Mouse (Mus musculus) testis, adult 2 months (tissue): Measurements from ENCODE around the gene Slc24a3. TPM values are rescaled to one million over a fixed set of nuclear protein-coding genes. Genes with fewer than 3 reads are reported as not detected.

Experiments
- H3K27ac ChIP-seq: fragments of 200-500 bp; 2 replicates; pipeline ENCODE4 v1.5.1; 2012; ENCODE audit warnings: low read depth, low read length; ENCODE audit not compliant: control insufficient read depth, insufficient read depth
- H3K27me3 ChIP-seq: fragments of 200-500 bp; 2 replicates; pipeline ENCODE4 v1.6.1; 2012; ENCODE audit warnings: mild to moderate bottlenecking, low read length, moderate library complexity; ENCODE audit not compliant: control insufficient read depth, insufficient read depth
- H3K36me3 ChIP-seq: fragments of 200-500 bp; 2 replicates; pipeline ENCODE4 v1.6.1; 2012; ENCODE audit warnings: mild to moderate bottlenecking, low read length; ENCODE audit not compliant: control insufficient read depth, insufficient read depth
- H3K4me1 ChIP-seq: fragments of 200-500 bp; 2 replicates; pipeline ENCODE4 v1.6.1; 2012; ENCODE audit warnings: low read length; ENCODE audit not compliant: control insufficient read depth, insufficient read depth
- H3K4me3 ChIP-seq: fragments of 200-500 bp; 2 replicates; pipeline ENCODE4 v1.5.1; 2012; ENCODE audit warnings: low read depth, mild to moderate bottlenecking, low read length, moderate library complexity, mixed read lengths; ENCODE audit not compliant: control insufficient read depth
- CTCF ChIP-seq: fragments of 200-500 bp; IDR thresholded peaks from 2 replicates; pipeline ENCODE4 v1.5.1; 2012; ENCODE audit warnings: low read depth, mild to moderate bottlenecking, inconsistent platforms, low read length, moderate library complexity; ENCODE audit not compliant: control insufficient read depth, insufficient read depth, insufficient replicate concordance
- POLR2A ChIP-seq: fragments of 200-500 bp; IDR thresholded peaks from 2 replicates; pipeline ENCODE4 v1.6.1; 2012; ENCODE audit warnings: low read depth, mild to moderate bottlenecking, inconsistent platforms, low read length, moderate library complexity; ENCODE audit not compliant: control insufficient read depth
- polyA plus RNA-seq: library from polyadenylated mRNA; depleted of rRNA; stranded (reverse); fragments of >200 nt; gene quantifications from 2 replicates; pipeline ENCODE4 v1.2.3, GENCODE M21; 2012

Gene Slc24a3
- polyA plus RNA-seq, 1 experiment: 9.3 TPM

- Histone ChIP-seq H3K27ac (no peak overlapping the region; the same call in none of the 2 replicates), H3K4me1 (peaks cover 8% of the 10 kb centered on the region), H3K36me3 (no peaks in the 10 kb centered on the region), H3K27me3 (no peaks in the 10 kb centered on the region), H3K4me3 (peak overlapping the region; percentile 67)
- TF ChIP-seq CTCF: no peak
- TF ChIP-seq POLR2A: no peak
Measured at GRCm38 (mm10) chr2:145675756-145676543, 508.4 kb downstream of the Slc24a3 start.

DNA sequence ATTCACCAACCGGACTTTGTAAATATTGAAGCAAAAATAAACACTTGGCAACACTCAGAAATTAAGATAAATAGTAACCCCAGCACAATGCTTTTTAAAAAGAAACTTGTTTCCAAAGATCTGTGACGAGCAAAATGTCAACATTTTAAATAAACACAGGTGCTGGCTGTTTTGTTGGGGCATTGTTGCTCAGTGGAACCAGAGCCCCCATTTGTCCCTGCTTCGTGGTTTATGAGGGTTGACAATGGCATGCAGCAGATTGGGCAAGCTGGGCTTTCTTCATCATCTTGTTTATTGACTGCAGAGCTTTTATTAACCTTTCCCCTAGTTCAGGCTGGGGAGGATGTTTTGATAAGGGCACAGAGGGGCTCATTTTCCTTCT, 509.0 kb downstream of the Slc24a3 start:
- no peak for TF ChIP-seq POLR2A
- TF ChIP-seq CTCF: no peak
- peaks cover 8% of the 10 kb centered on the region for H3K4me1 ChIP-seq
- H3K36me3 ChIP-seq: no peaks in the 10 kb centered on the region
- H3K4me3 ChIP-seq: no peak overlapping the region
- no peak overlapping the region for H3K27ac ChIP-seq
- H3K27me3 ChIP-seq: no peaks in the 10 kb centered on the region

DNA sequence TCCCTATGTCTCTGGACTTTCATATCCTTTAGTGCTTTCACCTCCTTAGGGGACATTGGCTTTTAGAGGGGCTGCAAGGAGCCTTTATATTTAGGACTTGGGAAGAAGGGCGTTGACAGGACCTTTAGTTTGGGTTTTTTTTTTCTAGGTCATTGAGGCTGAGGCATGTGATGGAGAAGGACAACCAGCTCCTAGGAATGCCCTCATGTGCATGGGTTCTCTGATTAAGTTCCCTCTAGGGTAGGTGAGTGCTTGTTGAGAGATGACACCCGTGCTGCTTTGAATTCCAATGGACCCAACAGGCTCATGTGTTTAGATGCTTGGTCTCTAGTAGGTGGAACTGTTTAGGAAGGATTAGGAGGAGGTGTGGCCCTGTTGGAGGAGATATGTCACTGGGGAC, 509.4 kb downstream of the Slc24a3 start:
- no peak overlapping the region for H3K4me3 ChIP-seq
- peaks cover 8% of the 10 kb centered on the region for H3K4me1 ChIP-seq
- no peak for TF ChIP-seq CTCF
- no peaks in the 10 kb centered on the region for H3K36me3 ChIP-seq
- no peak overlapping the region for H3K27ac ChIP-seq
- no peaks in the 10 kb centered on the region for H3K27me3 ChIP-seq

- Histone ChIP-seq H3K4me1 (peaks cover 7% of the 10 kb centered on the region), H3K36me3 (no peaks in the 10 kb centered on the region), H3K4me3 (no peak overlapping the region), H3K27ac (no peak overlapping the region), H3K27me3 (no peaks in the 10 kb centered on the region)
- TF ChIP-seq CTCF: no peak
- no peak for TF ChIP-seq POLR2A
Measured at GRCm38 (mm10) chr2:145680141-145680540, 512.6 kb downstream of the Slc24a3 start.

GRCm38 (mm10) chr2:145680762-145681161, 513.2 kb downstream of the Slc24a3 start:
- Histone ChIP-seq H3K4me3 (no peak overlapping the region), H3K27ac (no peak overlapping the region), H3K27me3 (no peaks in the 10 kb centered on the region), H3K36me3 (no peaks in the 10 kb centered on the region), H3K4me1 (peaks cover 4% of the 10 kb centered on the region; the same call in 1 of the 2 replicates)
- TF ChIP-seq CTCF (no peak), POLR2A (no peak)

DNA sequence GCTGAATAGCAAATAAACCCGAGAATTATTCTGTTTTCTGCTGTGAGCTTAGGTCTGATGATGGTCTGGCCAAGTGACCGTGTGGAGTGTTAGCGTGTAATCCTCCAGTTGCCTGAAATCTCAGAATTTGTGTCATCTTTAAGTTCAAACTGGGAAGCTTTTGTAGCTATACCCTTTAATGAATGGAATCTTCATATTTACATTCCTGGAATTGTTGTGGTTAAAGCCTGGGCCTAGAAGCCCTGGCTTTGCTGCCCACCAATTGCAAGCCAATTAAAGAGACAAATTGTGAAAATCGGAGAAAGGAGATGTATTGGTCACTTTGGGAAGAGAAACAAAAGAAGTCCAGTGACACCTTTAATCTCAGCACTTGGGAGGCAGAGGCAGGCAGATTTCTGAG, 514.1 kb downstream of the Slc24a3 start:
- H3K36me3 ChIP-seq: no peaks in the 10 kb centered on the region
- no peak overlapping the region for H3K4me3 ChIP-seq
- no peak for TF ChIP-seq POLR2A
- TF ChIP-seq CTCF: no peak
- no peaks in the 10 kb centered on the region for H3K27me3 ChIP-seq
- no peak overlapping the region for H3K27ac ChIP-seq
- H3K4me1 ChIP-seq: no peaks in the 10 kb centered on the region

DNA sequence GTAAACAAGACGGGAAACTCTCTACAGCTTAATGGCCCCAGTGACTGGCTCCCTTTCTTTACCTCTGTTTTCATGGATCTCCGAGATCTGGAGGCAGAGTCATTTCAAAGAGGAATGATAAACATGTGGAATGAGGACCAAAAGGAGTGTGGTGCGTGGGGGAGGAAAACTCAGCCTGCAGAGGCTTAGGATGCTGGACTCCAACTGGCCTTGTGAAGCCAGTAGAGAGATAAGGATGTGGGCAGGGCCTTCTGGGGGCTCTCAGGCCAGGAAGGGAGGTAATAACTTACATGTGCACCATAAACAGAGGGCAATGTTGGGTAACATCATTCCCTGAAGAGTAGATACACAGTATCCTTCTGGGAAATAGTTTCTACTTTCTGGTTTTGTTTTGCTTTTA, 515.4 kb downstream of the Slc24a3 start:
- no peaks in the 10 kb centered on the region for H3K27me3 ChIP-seq
- no peak overlapping the region for H3K27ac ChIP-seq
- TF ChIP-seq POLR2A (no peak), CTCF (no peak)
- H3K4me3 ChIP-seq: no peak overlapping the region
- H3K36me3 ChIP-seq: no peaks in the 10 kb centered on the region
- H3K4me1 ChIP-seq: no peaks in the 10 kb centered on the region
